Mouse (Mus musculus): ENCODE measurements around the gene Hivep2. TPM values are rescaled to one million over a fixed set of nuclear protein-coding genes. Genes with fewer than 3 reads are reported as not detected.

Gene Hivep2
- total RNA-seq, 2 experiments from 2014 or later, result 20.8 to 32.4 TPM

GRCm38 (mm10) chr10:14168197-14168844 lies 202.4 kb downstream of the Hivep2 start:
- no peak for DNase-seq

- no peak for DNase-seq
Observed at GRCm38 (mm10) chr10:14168869-14169566, 203.1 kb downstream of the Hivep2 start.

GRCm38 (mm10) chr10:14174124-14174523 lies 208.2 kb downstream of the Hivep2 start:
- no peak for DNase-seq

- DNase-seq, result no peak
Observed at GRCm38 (mm10) chr10:14179424-14180339, 213.8 kb downstream of the Hivep2 start.

GRCm38 (mm10) chr10:14186352-14186976 lies 220.6 kb downstream of the Hivep2 start:
- DNase-seq, result no peak

- no peak for DNase-seq
Observed at GRCm38 (mm10) chr10:14189050-14189449, 223.2 kb downstream of the Hivep2 start.

- DNase-seq, result no peak
Observed at GRCm38 (mm10) chr10:14191202-14191601, 225.3 kb downstream of the Hivep2 start.

- no peak for DNase-seq
Observed at GRCm38 (mm10) chr10:14192156-14192555, 226.3 kb downstream of the Hivep2 start.

- DNase-seq, result no peak
Observed at GRCm38 (mm10) chr10:14193702-14194101, 227.8 kb downstream of the Hivep2 start.

GRCm38 (mm10) chr10:14195778-14196650 lies 230.1 kb downstream of the Hivep2 start:
- DNase-seq, result peak; percentile 16

- no peak for DNase-seq
Observed at GRCm38 (mm10) chr10:14196785-14197184, 230.9 kb downstream of the Hivep2 start.

GRCm38 (mm10) chr10:14197261-14197660 lies 231.4 kb downstream of the Hivep2 start:
- no peak for DNase-seq

- no peak for DNase-seq
Observed at GRCm38 (mm10) chr10:14199332-14199731, 233.5 kb downstream of the Hivep2 start.

- DNase-seq, result peak; percentile 76
Observed at GRCm38 (mm10) chr10:14200310-14200709, 234.4 kb downstream of the Hivep2 start.

Other genes with a start within 250 kb of the Hivep2 start
- 10 to 100 TPM; 23.7 to 24.6 TPM for gene Aig1, start 97.1 kb upstream of the Hivep2 start, total RNA-seq (2021)

All from adrenal gland, postnatal 10 days (tissue).